Mouse (Mus musculus) spleen, postnatal 36 days (tissue): ENCODE data around the gene Taf1c.
A peak's percentile ranks its signal among the peaks of the same experiment; 100 is the strongest.

ENCODE experiments used
- DNase-seq, 2 experiments: peaks; one replicate each; pipeline ENCODE4 v3.0.0; 2022; ENCODE audit warnings: low spot score in 2 of 2, mixed read lengths in 1 of 2

Taf1c gene

GRCm38 (mm10) chr8:119623061-119623460 is 18.0 kb upstream of the Taf1c start:
- no peak for DNase-seq

- no peak for DNase-seq
Measured at GRCm38 (mm10) chr8:119622555-119622954, 17.5 kb upstream of the Taf1c start.

GRCm38 (mm10) chr8:119620848-119621465 is 15.9 kb upstream of the Taf1c start:
- DNase-seq = no peak

GRCm38 (mm10) chr8:119620116-119620840 is 15.3 kb upstream of the Taf1c start:
- no peak for DNase-seq

- no peak for DNase-seq
Measured at GRCm38 (mm10) chr8:119618887-119619286, 13.9 kb upstream of the Taf1c start.

GRCm38 (mm10) chr8:119617586-119617985 is 12.6 kb upstream of the Taf1c start:
- no peak for DNase-seq

GRCm38 (mm10) chr8:119616811-119617210 is 11.8 kb upstream of the Taf1c start:
- DNase-seq = no peak

GRCm38 (mm10) chr8:119616358-119616757 is 11.3 kb upstream of the Taf1c start:
- no peak for DNase-seq

- DNase-seq = no peak
Measured at GRCm38 (mm10) chr8:119615096-119615495, 10.1 kb upstream of the Taf1c start.

GRCm38 (mm10) chr8:119612471-119612870 is 7.4 kb upstream of the Taf1c start, which contains the start of gene Adad2:
TSS of gene Adad2 (plus strand) at chr8:119612747.
- DNase-seq = no peak

- DNase-seq = no peak
Measured at GRCm38 (mm10) chr8:119606224-119606623, 1.2 kb upstream of the Taf1c start.

- no peak for DNase-seq
Measured at GRCm38 (mm10) chr8:119604398-119604803, 621 bp downstream of the Taf1c start.

- DNase-seq = no peak
Measured at GRCm38 (mm10) chr8:119603771-119604170, 1.3 kb downstream of the Taf1c start.

- DNase-seq = no peak
Measured at GRCm38 (mm10) chr8:119591456-119591855, 13.6 kb downstream of the Taf1c start.

GRCm38 (mm10) chr8:119590348-119590747 is 14.7 kb downstream of the Taf1c start:
- DNase-seq = no peak

GRCm38 (mm10) chr8:119588844-119589243 is 16.2 kb downstream of the Taf1c start:
- no peak for DNase-seq

- no peak for DNase-seq
Measured at GRCm38 (mm10) chr8:119588321-119588720, 16.7 kb downstream of the Taf1c start.

GRCm38 (mm10) chr8:119585901-119586300 is 19.1 kb downstream of the Taf1c start:
- DNase-seq = peak in 1 of 2 experiments; percentile 27

GRCm38 (mm10) chr8:119580441-119581161 is 24.4 kb downstream of the Taf1c start:
- DNase-seq = no peak

GRCm38 (mm10) chr8:119579096-119579495 is 25.9 kb downstream of the Taf1c start:
- no peak for DNase-seq

GRCm38 (mm10) chr8:119575366-119575726 is 29.7 kb downstream of the Taf1c start:
- DNase-seq = no peak

- DNase-seq = peak; percentile 94 to 95
Measured at GRCm38 (mm10) chr8:119574437-119575365, 30.3 kb downstream of the Taf1c start, which contains the start of the genes Hsdl1 and Dnaaf1. TSS of gene Hsdl1 (minus strand) at chr8:119575183. TSS of gene Dnaaf1 (plus strand) at chr8:119575235.
